Mouse (Mus musculus) left cerebral cortex, postnatal 4 days (tissue): ENCODE measurements around the gene Pld1. TPM values are rescaled to one million over a fixed set of nuclear protein-coding genes. Genes with fewer than 3 reads are reported as not detected.

Source experiments
- DNase-seq: peaks from one replicate; pipeline ENCODE4 v3.0.0-alpha.2; 2022
- intact Hi-C: fragments of 180-260 bp; cut with DNase I; formaldehyde crosslinking; loops from one replicate; pipeline ENCODE4 v1.15.1; 2025
- total RNA-seq, 2 experiments: library from RNA; stranded (reverse); gene quantifications; 2 replicates each; pipeline ENCODE4 v1.2.3; 2021

Gene Pld1
- total RNA-seq, 2 experiments from 2014 or later, result 7.6 TPM

- intact Hi-C loops, result no loop called here
- DNase-seq, result no peak
Observed at GRCm38 (mm10) chr3:28037320-28037932, 98.9 kb downstream of the Pld1 start.

- no peak for DNase-seq
- intact Hi-C loops, result no loop called here
Observed at GRCm38 (mm10) chr3:28038106-28038505, 99.6 kb downstream of the Pld1 start.

GRCm38 (mm10) chr3:28039760-28040159 is 101.3 kb downstream of the Pld1 start:
- DNase-seq, result peak; percentile 11
- intact Hi-C loops, result no loop called here

GRCm38 (mm10) chr3:28041236-28041635 is 102.7 kb downstream of the Pld1 start:
- no peak for DNase-seq
- intact Hi-C loops, result no loop called here

GRCm38 (mm10) chr3:28042366-28042765 is 103.9 kb downstream of the Pld1 start:
- intact Hi-C loops, result no loop called here
- DNase-seq, result no peak

GRCm38 (mm10) chr3:28047599-28047998 is 109.1 kb downstream of the Pld1 start:
- intact Hi-C loops, result no loop called here
- DNase-seq, result no peak

- no peak for DNase-seq
- intact Hi-C loops, result no loop called here
Observed at GRCm38 (mm10) chr3:28049526-28049925, 111.0 kb downstream of the Pld1 start.

- no peak for DNase-seq
- intact Hi-C loops, result no loop called here
Observed at GRCm38 (mm10) chr3:28053076-28053475, 114.6 kb downstream of the Pld1 start.

GRCm38 (mm10) chr3:28060713-28061112 is 122.2 kb downstream of the Pld1 start:
- intact Hi-C loops, result no loop called here
- DNase-seq, result no peak

GRCm38 (mm10) chr3:28061155-28061554 is 122.7 kb downstream of the Pld1 start:
- intact Hi-C loops, result no loop called here
- DNase-seq, result no peak

- DNase-seq, result no peak
- intact Hi-C loops, result no loop called here
Observed at GRCm38 (mm10) chr3:28079211-28079610, 140.7 kb downstream of the Pld1 start.

GRCm38 (mm10) chr3:28080116-28080515 is 141.6 kb downstream of the Pld1 start:
- DNase-seq, result peak; percentile 22
- intact Hi-C loops, result no loop called here

GRCm38 (mm10) chr3:28081012-28081411 is 142.5 kb downstream of the Pld1 start:
- intact Hi-C loops, result no loop called here

GRCm38 (mm10) chr3:28083218-28083617 is 144.7 kb downstream of the Pld1 start:
- no peak for DNase-seq
- intact Hi-C loops, result no loop called here

More at GRCm38 (mm10) chr3:28081012-28081411, 142.5 kb downstream of the Pld1 start:
- DNase-seq, result no peak

GRCm38 (mm10) chr3:28084281-28084680 is 145.8 kb downstream of the Pld1 start:
- intact Hi-C loops, result no loop called here
- DNase-seq, result no peak

GRCm38 (mm10) chr3:28091296-28091695 is 152.8 kb downstream of the Pld1 start:
- intact Hi-C loops, result no loop called here
- DNase-seq, result no peak

- intact Hi-C loops, result no loop called here
- no peak for DNase-seq
Observed at GRCm38 (mm10) chr3:28091741-28092140, 153.2 kb downstream of the Pld1 start.

GRCm38 (mm10) chr3:28093684-28094302 is 155.3 kb downstream of the Pld1 start:
- intact Hi-C loops, result no loop called here

GRCm38 (mm10) chr3:28095451-28095850 is 157.0 kb downstream of the Pld1 start:
- intact Hi-C loops, result no loop called here
- no peak for DNase-seq

More at GRCm38 (mm10) chr3:28093684-28094302, 155.3 kb downstream of the Pld1 start:
- DNase-seq, result no peak

- intact Hi-C loops, result no loop called here
- no peak for DNase-seq
Observed at GRCm38 (mm10) chr3:28099175-28099574, 160.7 kb downstream of the Pld1 start.

GRCm38 (mm10) chr3:28104992-28105391 is 166.5 kb downstream of the Pld1 start:
- DNase-seq, result no peak
- intact Hi-C loops, result loop anchor here (5.0 kb wide), 1 partner anchor 123 kb away; no protein-coding TSS in a partner anchor

- peak; percentile 25 for DNase-seq
- intact Hi-C loops, result loop anchor here (5.0 kb wide), 1 partner anchor 125 kb away; no protein-coding TSS in a partner anchor
Observed at GRCm38 (mm10) chr3:28107446-28108004, 169.0 kb downstream of the Pld1 start.
